Mouse (Mus musculus) intestine, postnatal 0 days (tissue): ENCODE data around the gene Cdv3. TPM values are rescaled to one million over a fixed set of nuclear protein-coding genes. Genes with fewer than 3 reads are reported as not detected.

ENCODE experiments used
- ATAC-seq: fragments of 200-750 bp; cut with Nextera tagmentation; 2 replicates; pipeline ENCODE4 v1.8.0; 2017; ENCODE audit warnings: mild to moderate bottlenecking, moderate TSS enrichment, moderate library complexity
- H3K27ac ChIP-seq: fragments of 300-500 bp; sonication (generic); 2 replicates; pipeline ENCODE4 v1.5.1; 2014; ENCODE audit warnings: mild to moderate bottlenecking, low read depth, low read length, moderate library complexity
- H3K27me3 ChIP-seq: fragments of 300-500 bp; sonication (generic); replicated peaks from 2 replicates; pipeline ENCODE4 v1.6.1; 2014; ENCODE audit warnings: low read length, mixed read lengths; ENCODE audit not compliant: control insufficient read depth, insufficient read depth
- H3K36me3 ChIP-seq: fragments of 300-500 bp; sonication (generic); 2 replicates; pipeline ENCODE4 v1.6.1; 2014; ENCODE audit warnings: mild to moderate bottlenecking, moderate library complexity; ENCODE audit not compliant: control insufficient read depth, insufficient read depth
- H3K4me1 ChIP-seq: fragments of 300-500 bp; sonication (generic); replicated peaks from 2 replicates; pipeline ENCODE4 v1.6.1; 2014; ENCODE audit warnings: antibody characterized with exemption, low read length, mixed read lengths; ENCODE audit not compliant: control insufficient read depth, insufficient read depth
- H3K4me2 ChIP-seq: fragments of 300-500 bp; sonication (generic); replicated peaks from 2 replicates; pipeline ENCODE4 v1.6.1; 2014; ENCODE audit warnings: low read depth, mild to moderate bottlenecking, moderate library complexity
- H3K4me3 ChIP-seq: fragments of 300-500 bp; sonication (generic); 2 replicates; pipeline ENCODE4 v1.5.1; 2014; ENCODE audit warnings: low read depth, low read length
- H3K9ac ChIP-seq: fragments of 300-500 bp; sonication (generic); 2 replicates; pipeline ENCODE4 v1.6.1; 2014; ENCODE audit warnings: mild to moderate bottlenecking, low read depth, low read length
- H3K9me3 ChIP-seq: fragments of 300-500 bp; sonication (generic); 2 replicates; pipeline ENCODE4 v1.6.1; 2016; ENCODE audit warnings: mixed run types; ENCODE audit not compliant: control insufficient read depth
- CTCF ChIP-seq: sonication (generic); IDR thresholded peaks from 2 replicates; pipeline ENCODE4 v1.5.1; 2016; ENCODE audit warnings: low read depth, mild to moderate bottlenecking, control low read depth, antibody characterized with exemption, moderate library complexity
- WGBS: fragments of 180-500 bp; shearing (Covaris S2); extraction: QIAGEN DNeasy Blood & Tissue Kit; methylation state at CpG from one replicate; pipeline ENCODE4 v1.1.7; 2014; 5-methylcytosine and 5-hydroxymethylcytosine counted together
- polyA plus RNA-seq: library from polyadenylated mRNA; unstranded; fragments of >200 nt; fragmentation: Nextera tagmentation; extraction: Ambion mirVana; gene quantifications from 2 replicates; pipeline ENCODE4 v1.2.1, GENCODE M21; 2015

Gene Cdv3
- polyA plus RNA-seq, 1 experiment from 2014 or later: 38.8 TPM

DNA sequence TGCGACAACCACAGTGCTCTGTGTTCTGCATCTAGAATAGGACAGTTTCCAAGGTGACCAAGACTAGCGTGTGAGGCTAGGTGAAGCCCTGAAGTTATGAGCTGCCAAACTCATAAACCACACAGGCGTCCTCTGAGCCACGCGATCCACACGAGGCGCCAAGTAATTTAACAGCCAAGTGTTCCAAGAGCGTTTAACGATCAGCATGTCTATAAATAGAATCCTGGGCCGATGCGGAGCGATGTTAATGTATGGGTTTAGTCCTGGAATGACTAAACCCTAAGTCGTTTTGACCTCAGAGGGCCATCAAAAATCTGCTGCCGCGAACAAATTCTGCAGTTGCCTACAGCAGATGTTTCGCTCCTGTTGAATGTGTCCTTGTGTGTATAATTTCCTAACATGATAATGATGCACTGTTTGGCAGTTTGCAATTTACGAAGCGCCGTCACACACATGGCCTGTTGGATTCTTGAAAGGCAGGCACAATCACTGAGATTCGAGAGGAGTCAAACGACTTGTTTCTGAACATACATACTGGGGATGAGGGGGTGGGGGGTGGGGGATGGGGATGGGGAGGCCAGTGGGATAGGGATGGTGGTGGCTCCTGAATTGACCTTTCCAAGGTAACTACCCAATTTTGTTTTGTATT is 33.0 kb upstream of the Cdv3 start:
- no peak overlapping the region for H3K27ac ChIP-seq
- WGBS: 57% methylated on average over 21 of the region's 21 CpGs
- H3K4me2 ChIP-seq: no peak overlapping the region

DNA sequence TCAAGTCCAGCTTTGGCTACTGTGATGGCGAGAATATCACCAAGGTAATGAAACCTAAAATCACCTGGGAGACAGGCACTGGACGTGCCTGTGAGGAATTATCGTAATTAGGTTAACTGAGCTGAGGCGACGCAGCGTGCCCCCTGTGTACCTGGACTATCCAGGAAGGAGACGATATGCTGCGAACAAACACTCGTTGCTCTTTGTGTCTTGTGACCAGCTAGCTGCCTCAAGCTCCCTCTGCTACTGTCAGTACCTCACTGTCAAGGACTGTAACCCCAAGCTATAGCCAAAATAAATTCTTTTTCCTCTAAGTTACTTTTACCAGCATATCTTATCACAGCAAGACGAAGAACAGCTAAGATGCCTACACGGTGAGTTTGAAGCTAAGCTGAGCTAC is 27.6 kb upstream of the Cdv3 start:
- Histone ChIP-seq H3K27me3 (no peaks in the 10 kb centered on the region), H3K4me1 (no peaks in the 10 kb centered on the region), H3K36me3 (no peaks in the 10 kb centered on the region), H3K9ac (no peak overlapping the region), H3K4me2 (no peak overlapping the region), H3K27ac (no peak overlapping the region), H3K9me3 (no peaks in the 10 kb centered on the region), H3K4me3 (no peak overlapping the region)
- ATAC-seq: no peak
- no peak for TF ChIP-seq CTCF
- 86% methylated on average over 11 of the region's 11 CpGs for WGBS

More for the DNA sequence above, 33.0 kb upstream of the Cdv3 start:
- no peak for ATAC-seq
- TF ChIP-seq CTCF: no peak
- Histone ChIP-seq H3K27me3 (no peaks in the 10 kb centered on the region), H3K9me3 (no peaks in the 10 kb centered on the region), H3K9ac (no peak overlapping the region), H3K36me3 (no peaks in the 10 kb centered on the region), H3K4me3 (no peak overlapping the region), H3K4me1 (no peaks in the 10 kb centered on the region)

DNA sequence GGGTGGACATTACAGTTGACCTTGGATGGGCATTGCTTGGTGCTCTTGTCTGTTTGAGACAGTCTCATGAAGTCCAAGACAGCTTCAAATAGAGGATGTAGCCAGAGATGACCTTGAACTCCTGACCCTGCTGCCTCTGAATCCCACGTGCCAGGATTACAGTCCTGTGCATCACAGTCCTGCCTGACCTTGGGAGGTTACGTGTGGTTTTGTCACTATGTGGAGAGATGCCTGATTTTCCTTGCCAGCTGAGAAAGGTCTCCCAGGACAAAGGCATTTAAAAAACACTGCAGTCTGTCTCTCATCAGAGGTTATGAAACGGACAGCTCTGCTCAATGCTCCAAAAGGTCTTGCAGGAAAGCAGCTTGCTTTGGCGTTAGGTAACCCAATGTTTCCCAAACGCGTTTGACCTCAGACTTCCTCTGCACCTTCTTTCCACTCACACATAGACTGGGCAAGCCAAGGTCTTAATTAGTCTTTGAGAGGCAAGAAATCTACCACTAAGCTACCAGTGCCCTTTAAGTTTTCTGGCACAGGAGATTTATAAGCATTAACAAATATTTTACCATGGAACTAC is 26.2 kb upstream of the Cdv3 start:
- H3K27me3 ChIP-seq: no peaks in the 10 kb centered on the region
- H3K4me1 ChIP-seq: no peaks in the 10 kb centered on the region
- no peak for ATAC-seq
- no peak for TF ChIP-seq CTCF
- WGBS: 70% methylated on average over 6 of the region's 6 CpGs
- H3K4me2 ChIP-seq: no peak overlapping the region
- no peaks in the 10 kb centered on the region for H3K9me3 ChIP-seq
- H3K36me3 ChIP-seq: no peaks in the 10 kb centered on the region
- no peak overlapping the region for H3K27ac ChIP-seq
- H3K9ac ChIP-seq: no peak overlapping the region
- H3K4me3 ChIP-seq: no peak overlapping the region

DNA sequence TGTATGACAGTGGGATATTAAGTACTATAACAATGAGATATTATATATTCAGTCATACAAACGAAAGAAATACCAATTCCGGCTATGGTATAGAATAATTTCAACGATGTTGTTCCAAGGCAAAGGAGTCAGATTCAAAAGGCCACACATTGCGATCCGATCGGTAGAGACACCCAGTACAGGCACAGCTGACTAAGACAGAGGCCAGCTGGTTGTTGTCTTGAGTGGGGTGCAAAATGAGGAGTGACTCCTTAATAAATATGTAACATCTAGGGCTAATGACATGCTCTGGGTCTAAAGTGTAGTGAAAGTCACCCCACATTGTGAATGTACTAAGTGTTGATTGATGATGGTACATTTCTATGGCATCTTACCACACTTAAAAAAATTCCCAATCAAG is 23.6 kb upstream of the Cdv3 start:
- H3K36me3 ChIP-seq: no peaks in the 10 kb centered on the region
- H3K4me2 ChIP-seq: no peak overlapping the region
- no peaks in the 10 kb centered on the region for H3K9me3 ChIP-seq
- H3K9ac ChIP-seq: no peak overlapping the region
- H3K27me3 ChIP-seq: no peaks in the 10 kb centered on the region
- H3K27ac ChIP-seq: no peak overlapping the region
- no peak for ATAC-seq
- no peak overlapping the region for H3K4me3 ChIP-seq
- H3K4me1 ChIP-seq: no peaks in the 10 kb centered on the region; the same call in 1 of the 2 replicates
- 82% methylated on average over 6 of the region's 6 CpGs for WGBS
- TF ChIP-seq CTCF: no peak

DNA sequence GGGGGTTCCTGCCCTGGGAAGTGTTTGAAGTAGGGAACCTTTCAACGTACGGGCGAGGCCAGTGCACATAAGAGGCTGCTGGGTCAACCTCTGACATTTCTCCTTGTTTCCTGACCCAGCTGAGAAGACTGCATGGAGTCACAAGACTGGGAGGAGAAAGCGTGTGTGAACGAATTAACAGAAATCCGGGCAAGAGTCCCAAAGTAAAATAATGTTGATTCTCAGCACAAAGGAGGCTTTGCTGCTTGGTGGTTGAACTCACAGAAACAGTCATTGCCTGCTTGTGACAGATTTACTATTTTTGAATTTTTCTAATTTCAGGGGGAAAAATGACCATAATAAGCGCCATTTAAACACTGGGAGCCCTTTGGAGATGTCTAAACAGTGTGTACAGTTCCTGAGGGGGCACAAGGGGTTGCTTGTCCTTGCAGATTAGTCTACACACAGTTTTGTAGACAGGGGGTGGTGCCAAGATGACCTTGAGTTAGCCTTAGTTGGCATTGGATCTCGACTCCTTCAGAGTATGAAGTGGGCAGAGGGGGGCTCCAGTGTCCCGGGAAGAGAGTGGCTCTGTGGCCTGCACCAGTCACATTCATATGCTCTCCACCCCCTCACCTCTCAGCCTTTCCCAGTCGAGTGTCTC is 21.5 kb upstream of the Cdv3 start:
- Histone ChIP-seq H3K4me3 (no peak overlapping the region), H3K4me1 (no peaks in the 10 kb centered on the region; the same call in 1 of the 2 replicates), H3K9ac (no peak overlapping the region), H3K27ac (no peak overlapping the region), H3K4me2 (no peak overlapping the region), H3K27me3 (no peaks in the 10 kb centered on the region), H3K9me3 (no peaks in the 10 kb centered on the region), H3K36me3 (no peaks in the 10 kb centered on the region)
- no peak for TF ChIP-seq CTCF
- ATAC-seq: no peak
- 49% methylated on average over 10 of the region's 10 CpGs for WGBS

DNA sequence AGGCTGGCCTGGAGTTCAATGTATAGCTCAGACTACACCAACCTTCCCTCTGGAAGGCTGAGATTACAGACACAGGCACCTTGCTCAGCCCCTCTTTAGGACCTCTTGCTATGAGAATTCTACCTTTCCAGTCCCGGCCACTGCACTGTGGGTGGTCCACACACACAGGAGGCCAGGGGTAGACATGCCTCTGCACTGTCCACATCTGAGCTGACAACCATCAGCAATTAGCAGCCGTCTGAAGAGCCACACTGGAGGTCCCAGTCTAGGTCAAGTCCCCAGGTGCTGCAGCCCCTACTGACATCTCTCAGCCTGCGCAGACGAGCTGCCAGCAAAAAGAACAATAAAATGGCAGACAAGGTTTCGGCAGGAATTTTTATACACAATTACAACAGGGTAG is 20.9 kb upstream of the Cdv3 start:
- Histone ChIP-seq H3K36me3 (no peaks in the 10 kb centered on the region), H3K27me3 (no peaks in the 10 kb centered on the region), H3K9ac (no peak overlapping the region), H3K4me1 (no peaks in the 10 kb centered on the region; the same call in 1 of the 2 replicates), H3K9me3 (no peaks in the 10 kb centered on the region), H3K27ac (no peak overlapping the region), H3K4me2 (no peak overlapping the region), H3K4me3 (no peak overlapping the region)
- ATAC-seq: no peak
- no peak for TF ChIP-seq CTCF
- 56% methylated on average over 5 of the region's 5 CpGs for WGBS
